Mouse (Mus musculus): ENCODE measurements around the gene Stard3nl. TPM values are rescaled to one million over a fixed set of nuclear protein-coding genes. Genes with fewer than 3 reads are reported as not detected.

Stard3nl gene
- 136 and 149 TPM in 2 replicates for polyA plus RNA-seq (2021; fragmentation: Nextera tagmentation)
- long read RNA-seq, experiment 1, transcript Stard3nl-206 (8 exons, 1,074 nt), result minor isoform, 23 of 457 reads
- long read RNA-seq, experiment 1, transcript Stard3nl-201 (9 exons, 1,327 nt), result major isoform, 396 of 457 reads
- long read RNA-seq, experiment 1, partial matches to known transcripts, result 8 of 457 reads
- long read RNA-seq, experiment 1, other reads (novel, unspliced or antisense), result 24 of 457 reads
- long read RNA-seq, experiment 2, transcript Stard3nl-201 (9 exons, 1,327 nt), result major isoform, 177 of 212 reads
- long read RNA-seq, experiment 2, transcript Stard3nl-206 (8 exons, 1,074 nt), result minor isoform, 6 of 212 reads
- long read RNA-seq, experiment 2, partial matches to known transcripts, result 16 of 212 reads
- long read RNA-seq, experiment 2, other reads (novel, unspliced or antisense), result 10 of 212 reads

DNA sequence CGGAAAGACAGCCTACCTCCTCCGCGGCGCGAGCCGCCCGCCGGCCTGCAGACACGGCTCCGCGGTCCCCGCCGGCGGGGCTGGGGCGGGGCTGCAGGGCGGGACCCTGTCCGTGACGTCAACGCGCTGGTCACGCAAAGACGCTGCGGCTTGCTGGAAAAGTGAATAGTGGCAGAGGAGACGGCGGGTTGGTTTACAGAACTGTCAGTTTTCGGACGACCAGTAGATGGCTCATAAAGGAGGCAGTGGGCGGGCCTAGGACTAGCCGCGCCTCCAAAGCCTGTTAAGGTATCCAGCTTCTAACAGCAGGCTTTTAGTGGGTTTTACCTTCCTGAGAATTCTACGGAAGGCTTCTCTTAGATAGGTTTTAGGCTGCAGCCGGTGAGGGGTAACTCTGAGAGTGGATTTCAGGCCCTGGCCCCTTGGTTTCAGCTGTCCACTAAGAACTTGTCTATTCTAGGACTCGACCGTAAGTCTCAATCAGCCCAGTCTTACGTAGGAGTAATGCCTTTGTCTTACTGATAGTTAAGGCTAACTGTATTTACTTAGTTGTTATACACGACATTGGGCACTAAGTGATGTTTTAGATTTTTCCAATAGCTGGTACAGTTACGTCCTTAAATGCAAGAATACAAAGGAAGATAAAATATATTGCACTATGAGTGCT is at the start of gene Stard3nl:
Gene Stard3nl (minus strand): TSS at position 108 of the 667 bp plus-strand sequence.

Other genes starting within 250 kb of the Stard3nl start
- 123 and 156 TPM in 2 replicates for gene Epdr1, start 224.1 kb upstream of the Stard3nl start, polyA plus RNA-seq (2021; fragmentation: Nextera tagmentation)
- gene Sfrp4, start 227.3 kb upstream of the Stard3nl start, polyA plus RNA-seq (2021; fragmentation: Nextera tagmentation), result 1.3 and 1.6 TPM in 2 replicates

Measured in left cerebral cortex, adult 6 months (tissue).